Mouse (Mus musculus) R1 (cell line): ENCODE measurements around the gene Gm20388.

Source experiments
- DNase-seq: peaks from one replicate; pipeline ENCODE4 v3.0.0-alpha.2; 2018; ENCODE audit warnings: low read depth, low spot score

The Gm20388 gene

GRCm38 (mm10) chr8:121030496-121031040 lies 1119.9 kb downstream of the Gm20388 start:
- no peak for DNase-seq

GRCm38 (mm10) chr8:121033299-121034013 lies 1122.8 kb downstream of the Gm20388 start:
- DNase-seq = no peak

GRCm38 (mm10) chr8:121035611-121036010 lies 1125.0 kb downstream of the Gm20388 start:
- no peak for DNase-seq

GRCm38 (mm10) chr8:121043719-121044440 lies 1133.2 kb downstream of the Gm20388 start:
- DNase-seq = no peak

- DNase-seq = peak; percentile 33
These were observed 1136.8 kb downstream of the Gm20388 start for GRCm38 (mm10) chr8:121047441-121047840.

GRCm38 (mm10) chr8:121058081-121058480 lies 1147.4 kb downstream of the Gm20388 start:
- no peak for DNase-seq

GRCm38 (mm10) chr8:121059098-121059497 lies 1148.5 kb downstream of the Gm20388 start:
- DNase-seq = no peak

- DNase-seq = no peak
These were observed 1151.9 kb downstream of the Gm20388 start for GRCm38 (mm10) chr8:121062521-121062920.

GRCm38 (mm10) chr8:121063649-121064048 lies 1153.0 kb downstream of the Gm20388 start:
- no peak for DNase-seq

GRCm38 (mm10) chr8:121071454-121071853 lies 1160.8 kb downstream of the Gm20388 start:
- no peak for DNase-seq

- no peak for DNase-seq
These were observed 1161.9 kb downstream of the Gm20388 start for GRCm38 (mm10) chr8:121072406-121073130.

- no peak for DNase-seq
These were observed 1162.8 kb downstream of the Gm20388 start for GRCm38 (mm10) chr8:121073174-121074107.

- no peak for DNase-seq
These were observed 1163.6 kb downstream of the Gm20388 start for GRCm38 (mm10) chr8:121074108-121074847.

GRCm38 (mm10) chr8:121074848-121075145 lies 1164.2 kb downstream of the Gm20388 start:
- no peak for DNase-seq

- no peak for DNase-seq
These were observed 1165.3 kb downstream of the Gm20388 start for GRCm38 (mm10) chr8:121075936-121076335.

GRCm38 (mm10) chr8:121076555-121076954 lies 1165.9 kb downstream of the Gm20388 start:
- DNase-seq = no peak

- no peak for DNase-seq
These were observed 1168.1 kb downstream of the Gm20388 start for GRCm38 (mm10) chr8:121078721-121079120.

GRCm38 (mm10) chr8:121079201-121079600 lies 1168.6 kb downstream of the Gm20388 start:
- no peak for DNase-seq

GRCm38 (mm10) chr8:121079944-121080343 lies 1169.3 kb downstream of the Gm20388 start:
- DNase-seq = no peak

GRCm38 (mm10) chr8:121080361-121081090 lies 1169.9 kb downstream of the Gm20388 start:
- no peak for DNase-seq
